Mouse (Mus musculus) regulatory T cell (primary cell): ENCODE measurements around the gene Atp5h.

Source experiments
- in situ Hi-C: fragments of 300-600 bp; cut with MboI, MseI; formaldehyde crosslinking; loops from one replicate; pipeline ENCODE4 v1.15.1; 2025; ENCODE audit warnings: high pct_unique_total_duplicates

Gene Atp5h

DNA sequence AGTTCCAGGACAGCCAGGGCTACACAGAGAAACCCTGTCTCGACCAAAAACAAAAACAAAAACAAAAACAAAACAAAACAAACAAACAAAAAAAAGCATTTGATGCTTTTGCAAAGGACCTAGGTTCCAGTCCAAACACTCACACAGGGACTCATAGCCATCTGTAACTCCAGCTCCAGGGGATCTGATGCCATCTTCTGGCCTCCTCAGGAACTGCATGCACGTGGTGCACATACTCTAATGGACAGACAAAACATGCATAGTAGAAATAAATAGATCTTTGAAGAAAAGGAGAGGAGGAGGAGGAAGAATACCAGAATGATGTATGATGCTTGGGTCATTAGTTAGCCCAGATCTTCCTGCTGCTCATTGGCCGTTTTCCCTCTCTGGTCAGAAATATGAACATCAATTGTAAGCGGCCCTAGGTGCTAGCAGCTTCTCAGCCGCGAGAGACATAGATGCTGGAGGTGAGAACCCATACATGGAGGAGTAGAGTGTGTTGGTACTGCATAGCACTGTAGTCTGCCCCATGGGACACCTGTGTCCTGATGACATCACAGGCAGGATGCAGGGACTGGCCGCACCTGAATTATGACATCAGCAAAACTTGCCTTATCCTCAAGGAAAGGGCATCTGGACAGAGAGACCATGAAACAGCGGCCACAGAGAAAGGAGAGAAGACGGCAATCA, 20.3 kb upstream of the Atp5h start, which contains the start of gene Trim80:
Gene Trim80 (plus strand): TSS at position 640 of the 690 bp plus-strand sequence.
- in situ Hi-C loops: no loop called here

DNA sequence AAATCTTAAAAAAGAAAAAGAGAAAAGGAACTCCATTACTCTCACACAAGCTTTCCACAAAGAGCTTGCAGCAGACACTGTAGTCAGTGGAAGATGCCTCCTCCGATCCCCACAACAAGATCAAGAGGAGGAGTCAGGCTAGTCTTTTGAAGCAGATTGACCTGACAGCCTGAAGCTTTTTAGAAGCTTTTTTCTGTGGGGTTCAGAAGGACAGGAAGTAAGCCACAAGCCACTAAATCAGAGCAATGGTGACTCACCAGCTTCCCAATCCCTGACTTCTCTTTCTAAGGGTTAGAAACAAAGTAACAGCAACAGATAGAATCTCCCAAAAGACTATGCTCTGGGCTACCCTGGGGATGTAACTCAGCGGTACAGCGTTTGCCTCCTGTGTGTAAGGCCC, 19.6 kb upstream of the Atp5h start:
- in situ Hi-C loops: no loop called here

DNA sequence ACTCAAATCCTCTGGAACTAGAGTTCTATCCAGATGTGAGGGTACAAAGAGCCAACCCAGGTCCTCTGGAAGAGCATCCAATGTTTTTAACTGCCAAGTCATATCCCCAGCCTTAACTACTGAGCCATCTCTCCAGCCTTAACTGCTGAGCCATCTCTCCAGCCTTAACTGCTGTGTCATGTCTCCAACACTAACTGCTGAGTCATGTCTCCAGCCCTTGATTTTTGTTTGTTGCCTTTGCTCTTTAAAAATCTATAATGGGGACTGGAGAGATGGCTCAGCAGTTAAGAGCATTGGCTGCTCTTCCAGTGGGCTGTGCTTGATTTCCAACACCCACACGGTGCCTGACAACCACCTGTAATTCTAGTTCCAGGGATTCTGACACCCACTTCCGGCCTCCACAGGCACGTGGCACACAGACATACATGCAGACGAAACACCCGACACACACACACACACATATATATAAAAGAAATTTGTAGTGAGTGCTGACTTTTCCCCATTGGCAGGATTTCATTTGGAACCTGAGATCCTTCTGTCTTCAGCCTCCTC, 17.9 kb upstream of the Atp5h start:
- in situ Hi-C loops: no loop called here

DNA sequence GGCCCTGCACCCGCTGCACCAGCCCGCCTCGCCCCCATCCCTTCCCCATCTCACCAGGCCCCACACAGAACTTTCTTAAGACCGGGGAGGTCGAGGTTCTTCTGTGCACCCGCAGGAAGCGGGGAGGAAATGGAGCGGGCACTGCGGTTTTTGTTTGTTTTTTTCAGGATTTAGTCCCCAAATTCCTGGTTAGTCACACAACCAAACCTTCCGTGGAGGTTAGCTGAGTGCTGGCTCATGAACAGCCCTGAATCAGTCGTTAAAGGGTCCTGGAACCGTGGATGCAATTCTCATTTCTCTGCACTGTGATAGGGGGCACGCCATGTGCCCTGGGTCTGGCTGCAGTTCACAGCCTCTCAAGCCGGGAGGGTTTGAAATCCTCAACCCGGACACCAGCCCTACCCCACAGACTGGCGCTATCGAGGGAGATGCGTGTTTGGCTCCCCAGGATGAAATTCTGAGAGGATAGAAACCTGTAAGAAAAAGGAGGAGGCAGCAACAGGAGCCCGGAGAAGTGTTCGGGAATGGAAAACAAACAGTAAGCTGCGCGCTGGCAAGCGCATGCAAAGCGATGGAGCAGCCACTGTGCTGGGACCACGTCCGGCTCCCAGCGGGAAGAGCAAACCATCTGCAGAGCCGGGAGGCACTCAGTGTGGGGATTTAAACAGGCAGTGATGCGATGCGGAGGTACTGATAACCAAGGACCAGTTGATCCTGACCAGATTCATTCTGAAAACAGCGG, 16.0 kb upstream of the Atp5h start:
- in situ Hi-C loops: no loop called here

DNA sequence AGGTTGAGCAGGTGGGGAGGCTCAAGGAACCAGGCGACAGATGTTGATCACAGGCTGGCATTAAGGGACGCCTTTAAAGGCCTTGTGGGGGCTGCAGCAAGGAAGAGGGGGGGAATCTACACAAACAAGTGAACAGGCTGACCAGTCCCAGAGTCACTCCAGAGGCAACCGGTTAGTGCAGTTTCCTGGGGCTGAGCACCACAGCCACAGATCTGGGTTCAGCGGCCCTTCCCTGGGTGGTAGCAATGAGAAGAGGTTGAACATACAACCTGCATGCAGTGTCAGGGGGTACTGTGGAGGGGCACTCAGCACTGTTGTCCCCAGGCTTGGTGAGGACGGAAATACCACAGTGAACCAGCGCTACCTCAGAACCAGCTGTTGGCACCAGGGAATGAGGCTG, 13.6 kb upstream of the Atp5h start:
- in situ Hi-C loops: loop anchor here (5.0 kb wide), 1 partner anchor 39 kb away; no protein-coding TSS in a partner anchor

DNA sequence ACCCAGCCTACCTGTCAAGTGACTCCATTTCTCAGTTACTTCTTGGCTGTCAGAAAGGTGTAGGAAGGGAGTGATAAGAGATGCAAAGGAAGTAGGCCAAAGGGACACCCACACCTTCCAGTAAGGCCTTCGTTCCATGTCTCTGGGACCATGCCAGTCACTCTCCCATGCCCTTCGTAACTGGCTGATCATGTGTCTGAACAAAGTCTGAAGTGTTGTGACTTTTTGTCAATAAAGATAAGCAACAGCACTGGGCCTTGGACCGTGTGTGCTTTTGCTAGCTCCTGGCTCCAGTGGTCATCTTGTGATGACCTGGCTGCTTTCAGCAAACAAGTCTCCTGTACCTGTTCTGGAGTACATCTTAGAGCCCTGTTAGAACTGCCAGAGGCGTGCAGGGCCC, 13.1 kb upstream of the Atp5h start:
- in situ Hi-C loops: loop anchor here (5.0 kb wide), 1 partner anchor 39 kb away; no protein-coding TSS in a partner anchor

DNA sequence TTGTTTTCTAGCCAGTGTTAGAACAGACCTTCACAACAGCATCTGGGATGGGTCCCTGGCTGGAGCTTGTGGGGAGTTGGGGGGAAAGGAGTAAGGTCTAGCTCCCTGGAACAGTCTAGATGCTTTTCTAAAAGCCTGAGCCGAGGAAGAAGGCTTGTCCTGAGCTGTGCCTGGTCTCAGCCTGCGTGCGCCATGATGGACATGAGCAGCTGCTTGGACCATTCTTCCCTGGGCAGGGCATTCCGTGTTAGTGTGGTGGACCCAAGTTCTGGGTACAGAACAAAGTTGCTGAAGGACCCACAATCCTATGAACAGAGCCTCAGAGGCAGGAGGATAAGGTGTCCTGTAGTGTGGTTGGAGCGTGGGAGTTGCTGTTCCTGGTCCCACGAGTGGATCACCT, 10.8 kb upstream of the Atp5h start:
- in situ Hi-C loops: loop anchor here (5.0 kb wide), 1 partner anchor 42 kb away; no protein-coding TSS in a partner anchor

DNA sequence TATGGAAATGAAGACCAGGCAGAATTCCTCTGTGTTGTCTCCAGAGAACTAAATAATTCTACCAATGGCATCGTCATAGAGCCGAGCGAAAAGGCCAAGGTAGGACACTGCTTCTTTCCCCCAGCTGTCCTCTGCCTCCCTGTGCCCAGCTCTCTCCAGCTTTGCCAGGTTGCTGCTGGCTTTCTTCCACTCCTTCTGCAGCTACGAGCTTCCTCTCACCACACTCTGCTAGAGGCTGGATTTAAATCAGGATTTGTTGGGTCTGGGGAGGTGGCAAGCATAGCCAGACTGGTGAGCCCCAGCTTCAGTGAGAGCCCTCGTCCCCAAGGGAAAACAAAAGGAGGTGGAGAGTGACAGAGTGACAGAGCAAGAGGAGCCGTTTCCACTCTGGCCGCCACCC, 9.5 kb upstream of the Atp5h start:
- in situ Hi-C loops: no loop called here

DNA sequence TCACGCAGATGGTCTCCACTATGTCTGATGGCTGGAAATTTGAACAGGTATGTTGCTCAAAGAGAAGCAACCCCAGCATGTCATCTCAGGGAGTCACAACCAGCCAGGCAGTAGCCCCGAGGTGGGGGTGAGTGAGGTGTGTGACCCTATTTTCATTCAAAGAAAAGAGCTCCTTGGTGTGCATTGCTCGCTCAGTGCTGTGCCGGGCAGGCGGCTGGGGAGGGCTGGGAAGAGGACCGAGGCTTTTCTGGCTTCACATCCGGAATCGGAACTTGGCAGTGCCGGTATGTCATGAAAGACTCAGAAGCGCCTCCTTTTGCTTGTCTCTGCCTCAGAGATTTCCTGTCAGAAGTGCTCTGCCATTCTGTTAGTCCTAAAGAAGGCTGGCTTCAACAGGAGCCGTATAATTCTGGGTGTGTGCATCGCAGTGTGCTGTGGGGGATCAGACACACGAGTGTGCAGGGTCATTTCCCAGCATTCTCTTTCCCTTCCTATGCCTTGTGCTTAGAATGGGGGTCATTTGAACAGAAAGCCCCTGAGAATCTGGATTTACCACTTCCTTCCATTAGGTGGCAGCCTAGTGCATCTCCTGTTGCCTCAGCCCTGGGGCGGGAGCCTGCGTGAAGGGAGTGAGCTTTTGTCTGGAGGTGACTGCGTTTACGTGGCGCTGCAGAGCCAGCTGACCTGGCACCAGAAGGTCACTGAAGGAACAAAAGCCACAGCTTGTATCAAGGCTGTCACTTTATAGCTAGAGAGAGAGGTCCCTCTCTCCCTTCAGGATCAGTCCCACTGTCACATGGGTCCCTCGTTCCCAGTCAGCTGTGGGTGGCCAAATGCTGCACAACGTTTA, 7.9 kb upstream of the Atp5h start:
- in situ Hi-C loops: no loop called here

DNA sequence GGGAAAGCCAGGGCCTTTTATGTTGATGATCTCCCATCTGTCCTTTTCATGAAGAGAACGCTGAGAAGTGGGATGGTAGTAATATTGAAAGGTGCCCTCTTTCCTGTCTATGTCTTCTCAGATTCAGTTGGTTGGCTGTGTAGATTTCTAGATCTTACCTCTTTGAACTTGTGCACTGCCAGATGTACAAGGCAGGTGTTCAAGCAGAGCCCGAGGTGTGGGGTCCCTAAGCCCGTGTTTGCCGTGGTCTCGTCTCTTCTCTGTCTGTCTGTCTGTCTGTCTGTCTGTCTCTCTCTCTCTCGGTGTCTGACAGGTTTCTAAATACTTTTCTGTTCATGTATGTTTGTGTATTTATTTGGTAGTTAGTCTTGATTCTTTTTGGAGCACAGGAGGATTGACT, 5.9 kb upstream of the Atp5h start:
- in situ Hi-C loops: no loop called here

DNA sequence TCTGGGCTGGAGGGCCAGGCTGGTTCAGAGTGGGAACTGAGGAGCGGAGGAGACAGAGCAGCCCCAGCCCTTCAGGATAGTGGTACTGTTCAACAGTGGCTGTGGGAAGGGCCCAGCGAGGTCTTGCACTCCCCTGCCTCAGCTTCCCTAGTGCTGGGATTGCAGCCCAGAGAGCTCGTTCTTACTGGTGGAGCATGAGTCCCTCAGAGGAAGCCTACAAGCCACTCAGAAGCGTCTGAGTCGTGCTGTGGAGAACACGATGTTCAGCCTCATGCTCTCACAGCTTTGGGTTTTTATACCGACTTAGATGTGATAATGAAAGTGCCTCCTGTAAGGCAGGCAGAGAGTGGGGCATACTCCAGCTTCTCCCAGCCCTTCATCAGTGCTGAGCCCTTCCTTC, 4.9 kb upstream of the Atp5h start:
- in situ Hi-C loops: no loop called here

DNA sequence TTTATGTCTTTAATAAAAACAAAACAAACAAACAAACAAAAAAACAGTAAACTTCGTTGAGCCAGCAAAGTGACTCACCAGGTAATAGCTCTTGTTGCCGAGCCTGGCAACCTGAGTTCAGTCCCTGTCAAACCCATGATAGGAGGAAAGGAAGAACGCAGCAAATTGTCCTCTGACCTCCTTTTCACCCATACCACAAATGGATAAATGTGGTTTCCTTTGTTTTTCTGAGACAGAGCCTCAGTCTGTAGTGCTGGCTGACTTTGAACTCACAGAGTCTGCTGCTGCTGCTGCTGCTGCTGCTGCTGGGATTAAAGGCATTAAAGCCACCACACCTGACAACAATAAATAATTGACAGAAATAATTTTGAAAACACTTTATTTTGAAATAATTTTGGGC, 3.3 kb upstream of the Atp5h start:
- in situ Hi-C loops: no loop called here

DNA sequence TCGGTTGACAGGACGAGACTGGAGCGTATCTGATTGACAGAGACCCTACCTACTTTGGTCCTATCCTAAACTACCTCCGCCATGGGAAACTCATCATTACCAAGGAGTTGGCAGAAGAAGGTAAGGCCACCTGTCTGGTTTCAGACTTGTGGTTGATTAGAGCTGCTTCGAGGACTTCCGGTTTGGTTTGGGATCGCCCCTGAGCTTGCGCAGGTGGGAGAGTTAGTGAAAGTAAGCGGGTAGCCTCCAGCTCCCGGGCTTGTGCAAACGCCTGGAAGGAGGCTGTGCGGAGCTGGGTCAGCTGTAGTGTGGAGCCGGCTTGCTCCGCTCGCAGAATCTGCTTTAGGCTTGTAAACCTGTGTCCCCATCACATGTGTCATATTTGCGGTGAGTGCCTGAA, 2.2 kb upstream of the Atp5h start:
- in situ Hi-C loops: no loop called here

DNA sequence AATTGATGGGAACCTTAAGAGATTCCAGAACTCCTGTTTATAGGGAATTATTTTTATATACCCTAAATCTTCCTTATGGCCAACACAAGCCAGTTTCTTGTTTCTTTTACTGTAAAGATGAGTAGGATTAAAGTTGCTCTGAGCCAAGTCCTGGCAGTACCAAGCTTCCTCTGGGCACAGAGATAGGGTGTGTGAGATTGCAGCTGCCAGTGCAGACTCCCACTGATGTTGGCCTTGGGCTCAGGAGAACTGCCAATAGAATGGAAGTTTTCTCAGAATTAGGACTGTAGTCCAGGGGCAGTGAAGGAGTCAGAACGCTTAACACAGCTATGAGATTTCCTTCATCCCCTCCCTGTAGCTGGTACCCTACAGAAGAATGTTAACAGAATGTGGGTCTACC, 1.6 kb upstream of the Atp5h start:
- in situ Hi-C loops: no loop called here

DNA sequence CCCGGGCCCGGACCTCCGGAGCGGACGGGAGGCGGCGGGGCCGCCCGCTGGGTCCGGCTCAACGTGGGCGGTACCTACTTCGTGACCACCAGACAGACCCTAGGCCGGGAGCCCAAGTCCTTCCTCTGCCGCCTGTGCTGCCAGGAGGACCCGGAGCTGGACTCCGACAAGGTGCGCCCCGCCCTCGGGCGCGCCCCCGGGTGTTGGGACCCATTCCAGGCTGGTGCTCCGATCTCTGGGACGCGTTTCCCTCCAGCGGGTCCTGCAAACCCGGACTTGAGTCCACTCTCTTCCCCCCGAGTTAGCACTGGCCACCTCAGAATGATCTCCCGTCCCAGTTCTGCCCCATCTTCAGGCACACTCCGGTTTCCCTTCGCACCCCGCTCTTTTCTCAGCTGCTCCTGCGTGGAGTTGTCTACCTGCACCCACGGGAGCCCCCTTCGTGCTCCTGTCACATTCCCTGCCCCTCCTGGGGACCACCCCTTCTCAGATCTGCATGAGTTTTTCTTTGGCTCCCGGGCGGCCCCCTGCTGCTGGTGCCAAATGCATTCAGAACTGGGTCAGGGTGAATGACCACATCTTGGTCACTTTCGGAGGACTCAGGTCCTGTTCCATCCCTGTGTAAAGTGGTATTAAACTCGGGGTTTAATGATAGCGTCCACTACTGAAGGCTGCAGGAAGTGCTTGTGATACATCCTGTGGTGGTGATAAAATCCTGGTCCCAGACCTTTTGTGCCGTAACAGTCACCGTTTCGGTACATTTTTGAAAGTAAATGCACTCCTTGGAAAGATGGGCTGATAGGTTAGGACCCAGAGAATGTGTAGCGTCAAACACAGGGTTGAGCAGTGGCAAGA, 801 bp upstream of the Atp5h start:
- in situ Hi-C loops: no loop called here

DNA sequence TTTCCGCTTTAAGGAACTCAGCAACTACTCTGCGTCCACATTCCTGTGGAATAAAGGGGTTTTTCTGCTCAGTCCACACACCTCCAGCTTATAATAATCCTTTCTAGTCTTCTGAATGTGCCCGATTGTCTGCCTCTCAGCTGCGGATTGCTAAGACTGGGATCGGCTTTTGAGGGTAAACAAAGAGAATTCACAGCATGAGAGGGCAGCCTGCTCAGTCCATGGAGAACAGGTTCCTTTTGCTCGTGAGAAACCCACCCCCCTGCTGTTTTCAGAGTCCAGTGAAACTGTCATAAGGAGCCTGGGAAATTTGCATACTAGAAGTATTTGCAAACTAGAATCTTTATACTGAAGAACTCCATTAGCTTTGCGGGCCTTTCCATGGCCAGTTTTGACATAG, 10.2 kb downstream of the Atp5h start:
- in situ Hi-C loops: no loop called here

DNA sequence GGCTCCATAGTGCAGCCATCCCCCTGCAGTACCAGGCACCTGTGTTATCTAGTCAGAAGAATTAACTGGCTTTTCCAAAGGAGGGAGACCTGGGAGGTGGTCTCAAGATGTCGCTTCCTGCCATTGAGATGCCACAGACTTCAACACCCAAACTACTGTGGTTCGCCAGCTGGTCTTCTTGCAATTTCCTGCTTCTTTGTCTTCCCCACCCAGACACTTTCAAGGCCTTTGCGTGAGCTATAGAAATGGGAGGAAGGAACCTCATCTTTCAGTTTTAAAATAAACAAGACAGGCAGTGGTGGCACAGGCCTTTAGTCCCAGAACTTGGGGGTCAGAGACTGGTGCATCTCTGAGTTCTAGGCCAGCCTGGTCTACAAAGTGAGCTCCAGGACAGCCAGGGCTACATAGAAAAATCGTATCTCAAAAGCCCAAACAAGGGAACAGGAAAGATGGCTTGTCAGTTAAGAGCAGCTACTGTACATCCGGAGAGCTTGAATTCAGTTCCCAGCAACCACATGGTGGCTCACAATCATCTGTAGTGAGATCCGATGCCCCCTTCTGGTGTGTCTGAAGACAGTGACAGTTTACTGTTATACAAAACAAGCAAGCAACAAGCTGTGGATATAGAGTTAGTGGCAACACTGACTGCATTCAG, 11.4 kb downstream of the Atp5h start:
- in situ Hi-C loops: no loop called here

DNA sequence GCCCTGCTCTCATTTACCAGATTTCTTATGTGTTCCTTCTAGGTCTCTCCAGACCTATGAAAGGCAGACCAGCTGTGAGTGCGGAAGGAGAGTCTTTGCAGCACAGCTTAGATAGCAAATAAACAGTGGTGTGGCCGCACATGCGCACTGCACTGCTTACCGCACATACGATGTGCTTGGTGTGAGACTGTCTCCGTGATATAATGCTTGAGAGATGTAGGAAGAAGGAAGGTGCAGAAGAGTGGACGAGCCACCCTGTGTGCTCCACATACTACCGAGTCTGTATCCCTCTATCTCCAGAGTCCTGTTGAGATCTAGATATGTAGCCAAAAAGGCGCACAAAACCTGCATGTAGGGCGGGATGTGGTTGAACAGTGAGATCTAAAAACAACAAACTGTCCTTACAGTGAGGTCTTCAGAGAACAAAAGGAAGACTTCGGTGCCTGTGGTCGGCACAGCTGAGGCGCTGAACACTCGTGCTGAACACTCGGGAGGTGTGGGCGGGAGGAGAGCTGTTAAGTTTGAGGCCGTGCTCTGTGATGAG, 12.8 kb downstream of the Atp5h start:
- in situ Hi-C loops: no loop called here

DNA sequence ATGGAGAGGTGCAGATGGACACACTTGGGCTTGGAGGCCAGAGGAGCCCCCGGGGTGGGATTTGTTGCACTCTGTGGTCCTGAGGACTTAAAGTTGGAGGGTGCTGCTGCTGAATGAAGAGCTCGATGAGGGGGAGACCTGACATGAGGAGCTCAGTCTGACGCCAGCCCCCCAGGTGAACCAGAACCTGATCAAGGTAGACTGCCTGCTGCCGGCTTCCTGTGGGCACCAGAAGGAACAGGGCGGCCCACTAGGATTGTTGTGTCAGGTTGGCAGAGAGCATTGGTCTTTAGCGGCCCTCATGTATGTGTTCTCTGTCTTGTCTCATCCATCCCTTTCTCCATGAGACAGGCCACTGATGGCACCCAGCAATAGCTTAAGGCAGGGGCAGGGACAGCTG, 14.0 kb downstream of the Atp5h start:
- in situ Hi-C loops: no loop called here
